Mouse (Mus musculus) adrenal gland, postnatal 10 days (tissue): ENCODE data around the gene Plpp6. TPM values are rescaled to one million over a fixed set of nuclear protein-coding genes. Genes with fewer than 3 reads are reported as not detected.
A peak's percentile ranks its signal among the peaks of the same experiment; 100 is the strongest.
"Not testable (repeated sequence)": the region's sequence is repeated elsewhere in the genome, so short reads cannot be mapped to it uniquely, and the experiment has no call there.

Source experiments
- DNase-seq: peaks from one replicate; pipeline ENCODE4 v3.0.0; 2021; ENCODE audit warnings: mixed read lengths
- total RNA-seq, 2 experiments: library from RNA; stranded (reverse); gene quantifications; 2 replicates each; pipeline ENCODE4 v1.2.3; 2021

The Plpp6 gene
- total RNA-seq, 2 experiments from 2014 or later, result 20.7 to 22.7 TPM

DNA sequence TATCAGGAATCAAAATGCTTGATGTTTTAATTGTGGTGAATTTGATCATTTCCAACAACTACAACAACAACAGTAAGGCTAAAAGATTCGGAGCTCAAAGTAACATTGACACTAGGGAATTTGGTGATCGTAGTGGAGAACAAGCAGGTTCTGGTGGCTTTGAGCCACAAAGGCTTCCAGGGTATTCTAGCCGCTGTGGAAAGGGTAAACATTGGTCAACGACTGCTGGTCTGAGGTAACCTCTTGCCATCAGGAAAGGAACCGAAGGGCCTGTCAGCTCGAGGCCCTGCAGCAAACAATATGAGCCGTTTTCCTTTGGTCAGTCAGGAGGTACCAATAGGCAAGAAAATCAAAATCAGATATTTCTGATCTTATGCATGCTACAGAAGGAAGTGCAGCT is 18.9 kb downstream of the Plpp6 start:
- DNase-seq, result no peak

GRCm38 (mm10) chr19:28989515-28989914 is 25.8 kb downstream of the Plpp6 start:
- no peak for DNase-seq

GRCm38 (mm10) chr19:28990194-28990589 is 26.4 kb downstream of the Plpp6 start, which contains the start of gene Cdc37l1:
Cdc37l1 (plus strand) TSS chr19:28990352.
- DNase-seq, result peak; percentile 100

GRCm38 (mm10) chr19:28990590-28991221 is 27.0 kb downstream of the Plpp6 start:
- DNase-seq, result no peak

GRCm38 (mm10) chr19:28991391-28991790 is 27.6 kb downstream of the Plpp6 start:
- no peak for DNase-seq

- DNase-seq, result no peak
Measured at GRCm38 (mm10) chr19:28994870-28995269, 31.1 kb downstream of the Plpp6 start.

GRCm38 (mm10) chr19:28995366-28995765 is 31.6 kb downstream of the Plpp6 start:
- DNase-seq, result no peak

DNA sequence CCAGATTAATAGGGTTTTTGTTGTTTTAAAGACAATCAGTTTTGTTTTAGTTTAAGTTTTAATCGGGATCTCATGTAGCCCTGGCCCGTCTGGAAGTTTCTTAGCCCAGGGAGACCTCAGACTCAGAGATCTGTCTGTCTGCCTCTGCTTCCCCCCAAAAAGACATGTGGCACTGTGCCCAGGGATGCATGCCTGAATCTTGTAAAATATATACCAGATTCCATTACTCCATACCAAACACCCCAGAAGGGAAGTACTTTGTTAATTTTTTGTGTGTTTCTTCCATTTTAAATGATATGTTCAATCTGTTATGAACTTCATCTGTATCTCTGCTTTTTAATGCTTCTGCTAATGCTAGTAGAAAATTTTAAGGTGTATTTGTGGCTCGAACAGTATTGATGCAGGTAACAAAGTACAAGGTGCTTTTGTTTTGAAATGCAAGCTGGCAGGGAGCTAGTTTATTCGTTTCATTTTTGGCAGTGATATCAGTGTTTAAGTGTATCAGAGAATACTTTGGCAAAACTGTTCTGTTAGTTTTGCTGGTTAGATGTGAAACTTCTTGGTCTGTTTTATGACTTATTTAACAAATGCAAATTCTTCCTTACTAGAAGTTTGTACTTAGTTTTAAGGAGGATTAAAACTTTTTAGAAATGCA is 34.4 kb downstream of the Plpp6 start:
- DNase-seq, result no peak

GRCm38 (mm10) chr19:29000321-29000720 is 36.6 kb downstream of the Plpp6 start:
- not testable (repeated sequence) for DNase-seq

DNA sequence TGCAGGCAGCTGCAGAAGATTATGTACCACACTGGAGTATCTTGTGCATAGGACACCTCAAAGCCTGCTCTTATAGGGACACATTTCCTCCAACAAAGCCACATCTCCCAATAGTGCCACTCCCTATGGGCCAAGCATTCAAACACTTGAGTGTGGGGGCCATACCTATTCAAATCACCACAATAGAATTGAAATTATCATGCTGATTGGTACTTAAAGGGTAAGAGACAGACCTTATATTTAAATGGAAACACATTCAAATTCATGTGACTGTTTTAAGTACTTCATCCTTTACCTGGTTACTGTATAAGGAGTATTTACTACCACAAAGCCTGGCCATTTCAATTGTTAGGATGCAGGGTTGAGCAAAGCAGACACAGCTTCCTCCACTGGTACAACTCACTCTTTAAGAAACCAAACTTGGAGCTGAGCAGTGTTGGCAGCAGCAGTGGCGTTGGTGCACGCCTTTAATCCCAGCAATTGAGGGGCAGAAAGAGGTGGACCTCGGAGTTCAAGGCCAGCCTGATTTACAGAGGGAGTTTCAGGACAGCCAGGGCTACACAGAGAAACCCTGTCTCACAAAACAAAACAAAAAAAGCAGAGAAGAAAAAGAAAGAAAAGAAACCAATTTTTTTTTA is 44.4 kb downstream of the Plpp6 start:
- no peak for DNase-seq

DNA sequence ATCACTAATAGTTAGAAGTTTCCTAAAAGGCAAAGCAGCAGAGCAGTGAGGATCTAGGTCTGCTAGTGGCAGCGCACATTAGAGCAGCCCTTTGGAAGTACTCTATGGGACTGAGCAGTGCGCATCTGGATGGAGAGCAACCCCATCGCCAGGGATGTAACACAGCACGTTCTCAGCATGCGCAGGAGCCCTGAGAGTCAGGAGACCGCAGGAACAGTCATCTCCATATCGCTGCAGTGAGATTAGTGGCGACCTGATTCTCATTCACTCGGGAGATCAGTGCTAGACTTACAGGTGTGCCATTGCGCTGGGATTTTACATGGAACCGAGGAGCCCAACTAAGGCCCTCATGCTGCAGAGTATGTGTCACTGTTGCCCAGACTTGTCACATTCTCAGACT is 45.3 kb downstream of the Plpp6 start:
- DNase-seq, result no peak

DNA sequence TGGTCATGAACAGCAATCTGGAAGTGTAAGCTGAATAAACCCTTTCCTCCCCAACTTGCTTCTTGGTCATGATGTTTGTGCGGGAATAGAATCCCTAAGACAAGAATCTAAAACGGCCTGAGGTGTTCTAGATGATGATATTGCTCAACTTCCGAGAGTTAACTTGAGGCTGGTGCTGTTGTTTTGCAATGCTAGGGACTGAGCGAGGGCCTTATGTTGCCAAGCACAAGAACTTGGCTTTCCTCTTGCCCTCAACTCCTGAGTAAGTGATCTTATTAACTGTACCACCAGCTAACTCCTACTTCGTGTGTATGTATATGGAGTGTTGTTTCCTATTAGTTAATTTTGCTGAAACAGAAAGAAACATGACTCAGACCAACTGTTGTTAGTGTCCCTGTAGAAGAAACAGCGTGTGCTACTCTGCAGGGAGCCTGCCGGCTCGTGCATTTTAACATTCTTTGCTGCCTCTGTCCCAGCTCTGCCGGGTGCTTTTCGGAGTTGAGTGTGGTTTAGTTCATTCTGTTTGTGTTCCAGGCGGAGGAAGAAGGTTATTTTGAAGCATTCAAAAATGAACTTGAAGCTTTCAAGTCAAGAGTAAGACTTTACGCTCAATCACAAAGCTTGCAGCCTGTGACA is 47.7 kb downstream of the Plpp6 start:
- no peak for DNase-seq

- no peak for DNase-seq
Measured at GRCm38 (mm10) chr19:29014466-29015055, 50.8 kb downstream of the Plpp6 start.

GRCm38 (mm10) chr19:29015410-29016203 is 51.9 kb downstream of the Plpp6 start:
- no peak for DNase-seq

GRCm38 (mm10) chr19:29016204-29016765 is 52.5 kb downstream of the Plpp6 start:
- no peak for DNase-seq

Other genes with a start within 250 kb of the Plpp6 start
- gene Slc1a1, start 128.9 kb upstream of the Plpp6 start, total RNA-seq, result under 1 TPM; 0.51 to 0.94 TPM
- 10 to 100 TPM in 1 of 2 experiments, 1 to 10 TPM in 1; 9.4 to 15.8 TPM for gene 4430402I18Rik, start 3.8 kb downstream of the Plpp6 start, total RNA-seq
- gene Cdc37l1, start 26.4 kb downstream of the Plpp6 start, total RNA-seq, result 10 to 100 TPM; 31.8 to 39.0 TPM
- gene Ak3, start 84.0 kb downstream of the Plpp6 start, total RNA-seq, result 100 to 1,000 TPM; 194 to 208 TPM
- 10 to 100 TPM; 30.6 to 40.3 TPM for gene Rcl1, start 137.4 kb downstream of the Plpp6 start, total RNA-seq